Mouse (Mus musculus): ENCODE measurements around the gene Tcp11l2. TPM values are rescaled to one million over a fixed set of nuclear protein-coding genes. Genes with fewer than 3 reads are reported as not detected.

The Tcp11l2 gene
- 0.15 TPM in 1 of 2 replicates, not detected in the other for polyA plus RNA-seq (2012; ENCODE audit: insufficient read depth, low replicate concordance)

GRCm38 (mm10) chr10:84576395-84577070 lies at the start of gene Tcp11l2:
TSS of gene Tcp11l2 (plus strand) at chr10:84576626.
- no peak for TF ChIP-seq FLI1 (IDR thresholded peaks at IDR 0.05; ENCODE audit: low read length)
- no peak for TF ChIP-seq GATA1 (IDR thresholded peaks at IDR 0.05; ENCODE audit: borderline replicate concordance, low read length)
- Histone ChIP-seq H3K4me1 (peaks cover 44% of the 10 kb centered on the region), H3K36me3 (replicated peaks; ENCODE audit: low read length) (no peaks in the 10 kb centered on the region), H3K27me3 (replicated peaks) (peaks cover 7% of the 10 kb centered on the region), H3K9me3 (no peaks in the 10 kb centered on the region), H3K4me3 (replicated peaks) (peak within 1 kb of the TSS; percentile 96)

- TF ChIP-seq GATA1 (IDR thresholded peaks at IDR 0.05; ENCODE audit: borderline replicate concordance, low read length) (no peak), FLI1 (IDR thresholded peaks at IDR 0.05; ENCODE audit: low read length) (no peak)
- no peaks in the 10 kb centered on the region for H3K36me3 ChIP-seq (replicated peaks; ENCODE audit: low read length)
Observed at GRCm38 (mm10) chr10:84527070-84527469, 49.4 kb upstream of the Tcp11l2 start.

GRCm38 (mm10) chr10:84527631-84528030 lies 48.8 kb upstream of the Tcp11l2 start:
- Histone ChIP-seq H3K36me3 (replicated peaks; ENCODE audit: low read length) (no peaks in the 10 kb centered on the region), H3K4me3 (replicated peaks) (no peak overlapping the region), H3K4me1 (peaks cover 19% of the 10 kb centered on the region), H3K9me3 (no peaks in the 10 kb centered on the region), H3K27me3 (replicated peaks) (peaks cover 39% of the 10 kb centered on the region)
- TF ChIP-seq GATA1 (IDR thresholded peaks at IDR 0.05; ENCODE audit: borderline replicate concordance, low read length): no peak

More at GRCm38 (mm10) chr10:84527070-84527469, 49.4 kb upstream of the Tcp11l2 start:
- H3K4me3 ChIP-seq (replicated peaks): no peak overlapping the region
- peaks cover 33% of the 10 kb centered on the region for H3K27me3 ChIP-seq (replicated peaks)
- H3K9me3 ChIP-seq: no peaks in the 10 kb centered on the region
- H3K4me1 ChIP-seq: peaks cover 15% of the 10 kb centered on the region

- Histone ChIP-seq H3K4me3 (replicated peaks) (no peak overlapping the region), H3K4me1 (peaks cover 38% of the 10 kb centered on the region), H3K36me3 (replicated peaks; ENCODE audit: low read length) (no peaks in the 10 kb centered on the region), H3K9me3 (peaks cover 5% of the 10 kb centered on the region), H3K27me3 (replicated peaks) (peaks cover 65% of the 10 kb centered on the region)
- TF ChIP-seq GATA1 (IDR thresholded peaks at IDR 0.05; ENCODE audit: borderline replicate concordance, low read length) (no peak), FLI1 (IDR thresholded peaks at IDR 0.05; ENCODE audit: low read length) (no peak)
Observed at GRCm38 (mm10) chr10:84530388-84530787, 46.0 kb upstream of the Tcp11l2 start.

GRCm38 (mm10) chr10:84531576-84531975 lies 44.9 kb upstream of the Tcp11l2 start:
- peaks cover 77% of the 10 kb centered on the region for H3K27me3 ChIP-seq (replicated peaks)
- TF ChIP-seq GATA1 (IDR thresholded peaks at IDR 0.05; ENCODE audit: borderline replicate concordance, low read length) (no peak), FLI1 (IDR thresholded peaks at IDR 0.05; ENCODE audit: low read length) (no peak)

GRCm38 (mm10) chr10:84532191-84532889 lies 44.1 kb upstream of the Tcp11l2 start:
- H3K36me3 ChIP-seq (replicated peaks; ENCODE audit: low read length): no peaks in the 10 kb centered on the region
- TF ChIP-seq FLI1 (IDR thresholded peaks at IDR 0.05; ENCODE audit: low read length): no peak
- no peak for TF ChIP-seq GATA1 (IDR thresholded peaks at IDR 0.05; ENCODE audit: borderline replicate concordance, low read length)
- H3K9me3 ChIP-seq: peaks cover 5% of the 10 kb centered on the region
- H3K4me1 ChIP-seq: peaks cover 48% of the 10 kb centered on the region
- peaks cover 85% of the 10 kb centered on the region for H3K27me3 ChIP-seq (replicated peaks)
- H3K4me3 ChIP-seq (replicated peaks): peak overlapping the region; percentile 28

More at GRCm38 (mm10) chr10:84531576-84531975, 44.9 kb upstream of the Tcp11l2 start:
- Histone ChIP-seq H3K9me3 (peaks cover 5% of the 10 kb centered on the region), H3K4me1 (peaks cover 41% of the 10 kb centered on the region), H3K4me3 (replicated peaks) (peak overlapping the region; percentile 14), H3K36me3 (replicated peaks; ENCODE audit: low read length) (no peaks in the 10 kb centered on the region)

- TF ChIP-seq FLI1 (IDR thresholded peaks at IDR 0.05; ENCODE audit: low read length) (no peak), GATA1 (IDR thresholded peaks at IDR 0.05; ENCODE audit: borderline replicate concordance, low read length) (no peak)
- Histone ChIP-seq H3K9me3 (peaks cover 5% of the 10 kb centered on the region), H3K4me3 (replicated peaks) (peak overlapping the region; percentile 91), H3K4me1 (peaks cover 43% of the 10 kb centered on the region), H3K36me3 (replicated peaks; ENCODE audit: low read length) (no peaks in the 10 kb centered on the region), H3K27me3 (replicated peaks) (peaks cover 89% of the 10 kb centered on the region)
Observed at GRCm38 (mm10) chr10:84532911-84533882, 43.2 kb upstream of the Tcp11l2 start.

GRCm38 (mm10) chr10:84533912-84534671 lies 42.3 kb upstream of the Tcp11l2 start, which contains the start of gene Ckap4:
TSS of gene Ckap4 (minus strand) at chr10:84534062.
- H3K4me3 ChIP-seq (replicated peaks): peak within 1 kb of the TSS; percentile 91
- peaks cover 85% of the 10 kb centered on the region for H3K27me3 ChIP-seq (replicated peaks)
- peaks cover 5% of the 10 kb centered on the region for H3K9me3 ChIP-seq
- TF ChIP-seq FLI1 (IDR thresholded peaks at IDR 0.05; ENCODE audit: low read length) (no peak), GATA1 (IDR thresholded peaks at IDR 0.05; ENCODE audit: borderline replicate concordance, low read length) (no peak)
- no peaks in the 10 kb centered on the region for H3K36me3 ChIP-seq (replicated peaks; ENCODE audit: low read length)
- H3K4me1 ChIP-seq: peaks cover 43% of the 10 kb centered on the region
